Mouse (Mus musculus) mouse trophoblast stem cell (cell line): ENCODE data around the gene Clrn3.
"Not testable (repeated sequence)": the region's sequence is repeated elsewhere in the genome, so short reads cannot be mapped to it uniquely, and the experiment has no call there.

Source experiments
- in situ Hi-C, 2 experiments: fragments of 300-500 bp; cut with MseI, MboI; formaldehyde crosslinking; loops; 2 replicates in 1 of 2; 3 replicates in 1 of 2; pipeline ENCODE4 v1.15.1; 2025

Clrn3 gene

GRCm38 (mm10) chr7:135537341-135537901, 9.0 kb upstream of the Clrn3 start, which contains the start of gene Ptpre:
Gene Ptpre (plus strand): TSS chr7:135537481.
- in situ Hi-C loops = loop anchor here (5.0 kb wide), 1 partner anchor 90 kb away; no protein-coding TSS in a partner anchor

GRCm38 (mm10) chr7:135535908-135536307, 7.5 kb upstream of the Clrn3 start:
- in situ Hi-C loops = loop anchor here (5.0 kb wide), 1 partner anchor 91 kb away; no protein-coding TSS in a partner anchor

GRCm38 (mm10) chr7:135534548-135535189, 6.2 kb upstream of the Clrn3 start:
- in situ Hi-C loops = loop anchor here (5.0 kb wide), 1 partner anchor 93 kb away; no protein-coding TSS in a partner anchor

GRCm38 (mm10) chr7:135529068-135529467, 614 bp upstream of the Clrn3 start:
- in situ Hi-C loops = no loop called here

- in situ Hi-C loops = no loop called here
Observed at GRCm38 (mm10) chr7:135527169-135527568, 1.3 kb downstream of the Clrn3 start.

GRCm38 (mm10) chr7:135526574-135527152, 1.8 kb downstream of the Clrn3 start:
- in situ Hi-C loops = no loop called here

GRCm38 (mm10) chr7:135524424-135524967, 4.0 kb downstream of the Clrn3 start:
- in situ Hi-C loops = no loop called here

GRCm38 (mm10) chr7:135523981-135524380, 4.5 kb downstream of the Clrn3 start:
- in situ Hi-C loops = no loop called here

- in situ Hi-C loops = no loop called here
Observed at GRCm38 (mm10) chr7:135521755-135522512, 6.5 kb downstream of the Clrn3 start.

- in situ Hi-C loops = no loop called here
Observed at GRCm38 (mm10) chr7:135520241-135520640, 8.2 kb downstream of the Clrn3 start.

GRCm38 (mm10) chr7:135517191-135517590, 11.3 kb downstream of the Clrn3 start:
- in situ Hi-C loops = no loop called here

GRCm38 (mm10) chr7:135511723-135512122, 16.7 kb downstream of the Clrn3 start:
- in situ Hi-C loops = no loop called here

- in situ Hi-C loops = no loop called here
Observed at GRCm38 (mm10) chr7:135510431-135510830, 18.0 kb downstream of the Clrn3 start.

- in situ Hi-C loops = no loop called here
Observed at GRCm38 (mm10) chr7:135509272-135509671, 19.2 kb downstream of the Clrn3 start.

GRCm38 (mm10) chr7:135508602-135509001, 19.9 kb downstream of the Clrn3 start:
- in situ Hi-C loops = no loop called here

GRCm38 (mm10) chr7:135506506-135506905, 21.9 kb downstream of the Clrn3 start:
- in situ Hi-C loops = not testable (repeated sequence)

- in situ Hi-C loops = no loop called here
Observed at GRCm38 (mm10) chr7:135499403-135499802, 29.1 kb downstream of the Clrn3 start.

- in situ Hi-C loops = no loop called here
Observed at GRCm38 (mm10) chr7:135498565-135499186, 29.8 kb downstream of the Clrn3 start.

- in situ Hi-C loops = no loop called here
Observed at GRCm38 (mm10) chr7:135495303-135495702, 33.2 kb downstream of the Clrn3 start.

- in situ Hi-C loops = no loop called here
Observed at GRCm38 (mm10) chr7:135490500-135490886, 38.0 kb downstream of the Clrn3 start.
